Mouse (Mus musculus): Measurements from ENCODE around the gene Sptssa. TPM values are rescaled to one million over a fixed set of nuclear protein-coding genes. Genes with fewer than 3 reads are reported as not detected.

The Sptssa gene
- polyA plus RNA-seq, 1 experiment from 2014 or later: 95.8 TPM

- Histone ChIP-seq H3K36me3 (ENCODE audit: control insufficient read depth, insufficient read depth, low read length) (0 out of 2 replicates have a peak, but pooled peaks cover 3% of the 10 kb centered on the region), H3K27ac (ENCODE audit: low read depth, low read length) (no peak overlapping the region), H3K4me3 (ENCODE audit: low read depth, low read length) (no peak overlapping the region), H3K9ac (ENCODE audit: low read depth, low read length) (no peak overlapping the region), H3K27me3 (replicated peaks; ENCODE audit: control insufficient read depth, insufficient read depth, low read length) (no peaks in the 10 kb centered on the region), H3K9me3 (ENCODE audit: control insufficient read depth, low read length) (no peaks in the 10 kb centered on the region), H3K4me2 (no peak overlapping the region), H3K4me1 (replicated peaks; ENCODE audit: control insufficient read depth, insufficient read depth, low read length) (peaks cover 19% of the 10 kb centered on the region)
- no peak for DNase-seq (ENCODE audit: low spot score)
- no peak for ATAC-seq (replicated peaks; ENCODE audit: low FRiP score)
- WGBS: 62% methylated on average over 8 of the region's 8 CpGs
Observed at GRCm38 (mm10) chr12:54651820-54652219, 4.6 kb downstream of the Sptssa start.

GRCm38 (mm10) chr12:54651158-54651557 lies 5.2 kb downstream of the Sptssa start:
- Histone ChIP-seq H3K4me2 (no peak overlapping the region), H3K9me3 (ENCODE audit: control insufficient read depth, low read length) (no peaks in the 10 kb centered on the region), H3K4me3 (ENCODE audit: low read depth, low read length) (no peak overlapping the region), H3K27ac (ENCODE audit: low read depth, low read length) (no peak overlapping the region), H3K36me3 (ENCODE audit: control insufficient read depth, insufficient read depth, low read length) (0 out of 2 replicates have a peak, but pooled peaks cover 3% of the 10 kb centered on the region), H3K9ac (ENCODE audit: low read depth, low read length) (no peak overlapping the region), H3K4me1 (replicated peaks; ENCODE audit: control insufficient read depth, insufficient read depth, low read length) (peaks cover 19% of the 10 kb centered on the region), H3K27me3 (replicated peaks; ENCODE audit: control insufficient read depth, insufficient read depth, low read length) (no peaks in the 10 kb centered on the region)
- WGBS: 53% methylated on average over 1 of the region's 1 CpGs
- ATAC-seq (replicated peaks; ENCODE audit: low FRiP score): no peak
- no peak for DNase-seq (ENCODE audit: low spot score)

GRCm38 (mm10) chr12:54644947-54645346 lies 11.4 kb downstream of the Sptssa start:
- H3K27ac ChIP-seq (ENCODE audit: low read depth, low read length): no peak overlapping the region
- no peak overlapping the region for H3K4me2 ChIP-seq
- no peak overlapping the region for H3K9ac ChIP-seq (ENCODE audit: low read depth, low read length)
- H3K4me1 ChIP-seq (replicated peaks; ENCODE audit: control insufficient read depth, insufficient read depth, low read length): no peaks in the 10 kb centered on the region
- no peaks in the 10 kb centered on the region for H3K27me3 ChIP-seq (replicated peaks; ENCODE audit: control insufficient read depth, insufficient read depth, low read length)
- 68% methylated on average over 2 of the region's 2 CpGs for WGBS
- no peaks in the 10 kb centered on the region for H3K9me3 ChIP-seq (ENCODE audit: control insufficient read depth, low read length)
- H3K36me3 ChIP-seq (ENCODE audit: control insufficient read depth, insufficient read depth, low read length): 0 out of 2 replicates have a peak, but pooled peaks cover 3% of the 10 kb centered on the region
- H3K4me3 ChIP-seq (ENCODE audit: low read depth, low read length): no peak overlapping the region
- ATAC-seq (replicated peaks; ENCODE audit: low FRiP score) (no peak), DNase-seq (ENCODE audit: low spot score) (no peak)

GRCm38 (mm10) chr12:54643320-54643892 lies 13.0 kb downstream of the Sptssa start:
- Histone ChIP-seq H3K4me2 (no peak overlapping the region), H3K36me3 (ENCODE audit: control insufficient read depth, insufficient read depth, low read length) (0 out of 2 replicates have a peak, but pooled peaks cover 3% of the 10 kb centered on the region), H3K9ac (ENCODE audit: low read depth, low read length) (no peak overlapping the region), H3K27me3 (replicated peaks; ENCODE audit: control insufficient read depth, insufficient read depth, low read length) (no peaks in the 10 kb centered on the region), H3K9me3 (ENCODE audit: control insufficient read depth, low read length) (no peaks in the 10 kb centered on the region), H3K4me1 (replicated peaks; ENCODE audit: control insufficient read depth, insufficient read depth, low read length) (no peaks in the 10 kb centered on the region), H3K27ac (ENCODE audit: low read depth, low read length) (no peak overlapping the region), H3K4me3 (ENCODE audit: low read depth, low read length) (no peak overlapping the region)
- WGBS: 22% methylated on average over 5 of the region's 5 CpGs
- DNase-seq (ENCODE audit: low spot score) (no peak), ATAC-seq (replicated peaks; ENCODE audit: low FRiP score) (no peak)

- H3K27me3 ChIP-seq (replicated peaks; ENCODE audit: control insufficient read depth, insufficient read depth, low read length): no peaks in the 10 kb centered on the region
- DNase-seq (ENCODE audit: low spot score): no peak
- H3K9ac ChIP-seq (ENCODE audit: low read depth, low read length): no peak overlapping the region
- H3K4me3 ChIP-seq (ENCODE audit: low read depth, low read length): no peak overlapping the region
- WGBS: 90% methylated on average over 4 of the region's 4 CpGs
- no peaks in the 10 kb centered on the region for H3K9me3 ChIP-seq (ENCODE audit: control insufficient read depth, low read length)
- H3K4me2 ChIP-seq: no peak overlapping the region
- no peaks in the 10 kb centered on the region for H3K36me3 ChIP-seq (ENCODE audit: control insufficient read depth, insufficient read depth, low read length)
- no peak overlapping the region for H3K27ac ChIP-seq (ENCODE audit: low read depth, low read length)
- H3K4me1 ChIP-seq (replicated peaks; ENCODE audit: control insufficient read depth, insufficient read depth, low read length): no peaks in the 10 kb centered on the region
- ATAC-seq (replicated peaks; ENCODE audit: low FRiP score): no peak
Observed at GRCm38 (mm10) chr12:54641374-54641773, 15.0 kb downstream of the Sptssa start.

GRCm38 (mm10) chr12:54640259-54640658 lies 16.1 kb downstream of the Sptssa start:
- H3K27me3 ChIP-seq (replicated peaks; ENCODE audit: control insufficient read depth, insufficient read depth, low read length): no peaks in the 10 kb centered on the region
- no peak overlapping the region for H3K4me2 ChIP-seq
- WGBS: 80% methylated on average over 6 of the region's 6 CpGs
- DNase-seq (ENCODE audit: low spot score): no peak
- H3K9ac ChIP-seq (ENCODE audit: low read depth, low read length): no peak overlapping the region
- no peak for ATAC-seq (replicated peaks; ENCODE audit: low FRiP score)
- no peaks in the 10 kb centered on the region for H3K4me1 ChIP-seq (replicated peaks; ENCODE audit: control insufficient read depth, insufficient read depth, low read length)
- no peaks in the 10 kb centered on the region for H3K36me3 ChIP-seq (ENCODE audit: control insufficient read depth, insufficient read depth, low read length)
- no peak overlapping the region for H3K4me3 ChIP-seq (ENCODE audit: low read depth, low read length)
- H3K9me3 ChIP-seq (ENCODE audit: control insufficient read depth, low read length): no peaks in the 10 kb centered on the region
- no peak overlapping the region for H3K27ac ChIP-seq (ENCODE audit: low read depth, low read length)

GRCm38 (mm10) chr12:54637033-54637432 lies 19.3 kb downstream of the Sptssa start:
- Histone ChIP-seq H3K9ac (ENCODE audit: low read depth, low read length) (no peak overlapping the region), H3K27me3 (replicated peaks; ENCODE audit: control insufficient read depth, insufficient read depth, low read length) (no peaks in the 10 kb centered on the region), H3K9me3 (ENCODE audit: control insufficient read depth, low read length) (no peaks in the 10 kb centered on the region), H3K27ac (ENCODE audit: low read depth, low read length) (no peak overlapping the region), H3K36me3 (ENCODE audit: control insufficient read depth, insufficient read depth, low read length) (no peaks in the 10 kb centered on the region), H3K4me3 (ENCODE audit: low read depth, low read length) (no peak overlapping the region), H3K4me1 (replicated peaks; ENCODE audit: control insufficient read depth, insufficient read depth, low read length) (no peaks in the 10 kb centered on the region), H3K4me2 (no peak overlapping the region)
- no peak for ATAC-seq (replicated peaks; ENCODE audit: low FRiP score)
- WGBS: 69% methylated on average over 1 of the region's 1 CpGs
- DNase-seq (ENCODE audit: low spot score): no peak

- H3K9ac ChIP-seq (ENCODE audit: low read depth, low read length): no peak overlapping the region
- H3K27ac ChIP-seq (ENCODE audit: low read depth, low read length): no peak overlapping the region
- H3K4me1 ChIP-seq (replicated peaks; ENCODE audit: control insufficient read depth, insufficient read depth, low read length): no peaks in the 10 kb centered on the region
- no peak for ATAC-seq (replicated peaks; ENCODE audit: low FRiP score)
- no peaks in the 10 kb centered on the region for H3K36me3 ChIP-seq (ENCODE audit: control insufficient read depth, insufficient read depth, low read length)
- H3K9me3 ChIP-seq (ENCODE audit: control insufficient read depth, low read length): no peaks in the 10 kb centered on the region
- no peaks in the 10 kb centered on the region for H3K27me3 ChIP-seq (replicated peaks; ENCODE audit: control insufficient read depth, insufficient read depth, low read length)
- DNase-seq (ENCODE audit: low spot score): no peak
- no peak overlapping the region for H3K4me3 ChIP-seq (ENCODE audit: low read depth, low read length)
- no peak overlapping the region for H3K4me2 ChIP-seq
- WGBS: 92% methylated on average over 2 of the region's 2 CpGs
Observed at GRCm38 (mm10) chr12:54632141-54632540, 24.2 kb downstream of the Sptssa start.

- DNase-seq (ENCODE audit: low spot score) (no peak), ATAC-seq (replicated peaks; ENCODE audit: low FRiP score) (no peak)
- Histone ChIP-seq H3K36me3 (ENCODE audit: control insufficient read depth, insufficient read depth, low read length) (no peaks in the 10 kb centered on the region), H3K4me3 (ENCODE audit: low read depth, low read length) (no peak overlapping the region), H3K9ac (ENCODE audit: low read depth, low read length) (no peak overlapping the region), H3K4me2 (no peak overlapping the region), H3K27ac (ENCODE audit: low read depth, low read length) (no peak overlapping the region), H3K27me3 (replicated peaks; ENCODE audit: control insufficient read depth, insufficient read depth, low read length) (no peaks in the 10 kb centered on the region), H3K9me3 (ENCODE audit: control insufficient read depth, low read length) (no peaks in the 10 kb centered on the region), H3K4me1 (replicated peaks; ENCODE audit: control insufficient read depth, insufficient read depth, low read length) (no peaks in the 10 kb centered on the region)
- 75% methylated on average over 2 of the region's 2 CpGs for WGBS
Observed at GRCm38 (mm10) chr12:54621942-54622341, 34.4 kb downstream of the Sptssa start.

All from liver, embryonic 11.5 days (tissue).